Mouse (Mus musculus): Measurements from ENCODE around the gene Lrrc4. TPM values are rescaled to one million over a fixed set of nuclear protein-coding genes. Genes with fewer than 3 reads are reported as not detected.

Lrrc4 gene
- polyA plus RNA-seq, 1 experiment: 65.1 TPM

DNA sequence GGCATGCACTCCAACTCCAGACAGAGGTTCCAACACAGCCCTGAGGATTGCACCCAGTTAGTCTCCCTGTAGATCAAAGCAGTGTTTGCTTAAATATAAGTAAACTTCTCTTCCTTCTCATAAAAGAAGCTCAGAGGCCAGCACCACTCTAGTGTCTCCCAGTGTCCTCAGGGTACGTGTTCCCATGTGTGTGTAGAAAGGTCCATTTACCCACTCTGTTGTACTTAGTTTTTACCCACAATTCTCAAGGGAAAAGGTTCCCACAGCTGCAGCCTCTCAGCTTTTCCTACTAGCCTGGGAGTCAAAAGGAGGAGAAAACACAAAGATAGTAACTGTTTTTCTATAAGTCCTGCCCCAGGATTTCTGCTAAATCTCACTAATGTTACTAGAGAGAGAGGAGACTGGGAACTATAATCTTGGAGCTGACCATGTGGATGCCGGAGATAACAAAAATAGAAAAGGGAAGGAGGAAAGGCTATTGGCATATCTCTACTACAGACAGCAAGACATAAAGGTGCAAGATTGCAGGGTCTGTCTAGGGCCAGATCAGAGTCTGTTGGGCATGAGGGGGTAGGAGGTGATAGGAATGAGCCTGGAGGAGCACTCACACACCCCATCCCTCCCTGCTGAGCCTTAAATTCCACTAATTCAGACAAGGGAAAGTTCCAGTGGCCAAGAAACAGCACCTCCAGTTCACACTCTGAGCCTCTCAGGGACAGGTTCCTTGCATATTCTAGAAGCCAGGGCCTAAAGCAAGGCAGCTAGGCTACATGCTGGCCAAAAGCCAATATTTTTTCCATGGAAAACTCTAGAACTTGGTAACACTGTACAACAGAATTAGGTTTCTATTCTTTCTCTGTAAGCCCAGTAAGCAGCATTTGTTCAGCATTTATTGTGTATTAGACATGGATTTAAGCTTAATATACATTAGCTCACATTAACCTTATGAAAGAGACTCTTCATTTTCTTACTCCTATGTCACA, 25.9 kb upstream of the Lrrc4 start:
- H3K4me3 ChIP-seq (ENCODE audit: insufficient read depth, low read length): no peak overlapping the region
- peaks cover 2% of the 10 kb centered on the region for H3K4me1 ChIP-seq (ENCODE audit: control insufficient read depth, insufficient read depth, low read length)
- no peak overlapping the region for H3K27ac ChIP-seq (ENCODE audit: insufficient read depth, low read length)
- TF ChIP-seq CTCF (IDR thresholded peaks at IDR 0.05; ENCODE audit: extremely low read depth, insufficient read depth, low read length): no peak
- TF ChIP-seq POLR2A (IDR thresholded peaks at IDR 0.05; ENCODE audit: extremely low read depth, insufficient read depth, low read length): no peak

- Histone ChIP-seq H3K27ac (ENCODE audit: insufficient read depth, low read length) (no peak overlapping the region), H3K4me3 (ENCODE audit: insufficient read depth, low read length) (no peak overlapping the region), H3K4me1 (ENCODE audit: control insufficient read depth, insufficient read depth, low read length) (no peaks in the 10 kb centered on the region; the same call in none of the 2 replicates)
- TF ChIP-seq POLR2A (IDR thresholded peaks at IDR 0.05; ENCODE audit: extremely low read depth, insufficient read depth, low read length): no peak
- TF ChIP-seq CTCF (IDR thresholded peaks at IDR 0.05; ENCODE audit: extremely low read depth, insufficient read depth, low read length): no peak
These were observed 25.2 kb upstream of the Lrrc4 start for GRCm38 (mm10) chr6:28856789-28857188.

DNA sequence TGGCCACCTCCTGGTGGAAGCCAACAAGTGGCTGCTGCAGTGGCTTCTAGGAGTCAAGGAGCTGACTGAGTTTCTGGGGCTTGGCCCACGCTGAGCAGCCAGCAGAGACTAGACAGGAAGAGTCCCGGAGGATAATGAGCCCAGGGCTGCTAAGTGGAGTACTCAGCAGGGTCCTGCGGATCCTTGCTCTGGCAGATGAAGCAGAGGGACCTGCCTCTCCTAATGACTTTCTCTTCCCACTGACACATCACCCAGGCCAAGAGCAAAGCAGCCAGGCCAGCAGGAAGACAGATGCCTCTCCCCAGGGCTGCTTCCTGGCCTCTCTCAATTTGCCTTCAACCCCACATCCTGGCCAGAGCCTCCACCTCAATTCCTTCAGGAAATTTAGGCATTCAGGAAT, 23.9 kb upstream of the Lrrc4 start:
- TF ChIP-seq POLR2A (IDR thresholded peaks at IDR 0.05; ENCODE audit: extremely low read depth, insufficient read depth, low read length) (no peak), CTCF (IDR thresholded peaks at IDR 0.05; ENCODE audit: extremely low read depth, insufficient read depth, low read length) (no peak)
- Histone ChIP-seq H3K4me1 (ENCODE audit: control insufficient read depth, insufficient read depth, low read length) (no peaks in the 10 kb centered on the region; the same call in none of the 2 replicates), H3K27ac (ENCODE audit: insufficient read depth, low read length) (no peak overlapping the region), H3K4me3 (ENCODE audit: insufficient read depth, low read length) (no peak overlapping the region)

DNA sequence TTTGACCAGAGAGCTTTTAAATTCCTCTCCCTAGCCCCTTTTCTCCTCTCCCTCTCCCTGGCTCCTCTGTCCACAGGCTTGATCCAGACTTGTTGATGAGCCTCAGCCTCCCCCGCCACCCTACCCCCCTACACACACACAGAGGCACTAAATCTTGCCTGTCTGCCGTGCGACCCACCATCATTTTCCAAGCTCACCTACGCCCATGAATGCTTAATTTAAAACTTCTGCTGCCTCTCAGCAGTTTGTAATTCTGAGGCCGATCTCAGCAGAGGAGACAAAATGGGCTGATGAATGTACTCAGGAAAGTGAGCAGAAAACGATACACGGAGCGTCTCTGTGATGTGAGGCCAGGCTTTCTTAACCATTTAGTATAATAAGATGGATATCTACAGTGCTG, 23.1 kb upstream of the Lrrc4 start:
- Histone ChIP-seq H3K4me1 (ENCODE audit: control insufficient read depth, insufficient read depth, low read length) (no peaks in the 10 kb centered on the region; the same call in none of the 2 replicates), H3K4me3 (ENCODE audit: insufficient read depth, low read length) (no peak overlapping the region), H3K27ac (ENCODE audit: insufficient read depth, low read length) (no peak overlapping the region)
- TF ChIP-seq CTCF (IDR thresholded peaks at IDR 0.05; ENCODE audit: extremely low read depth, insufficient read depth, low read length) (no peak), POLR2A (IDR thresholded peaks at IDR 0.05; ENCODE audit: extremely low read depth, insufficient read depth, low read length) (no peak)

GRCm38 (mm10) chr6:28853654-28854053, 22.1 kb upstream of the Lrrc4 start:
- no peak overlapping the region for H3K4me3 ChIP-seq (ENCODE audit: insufficient read depth, low read length)
- no peaks in the 10 kb centered on the region; the same call in none of the 2 replicates for H3K4me1 ChIP-seq (ENCODE audit: control insufficient read depth, insufficient read depth, low read length)
- no peak overlapping the region for H3K27ac ChIP-seq (ENCODE audit: insufficient read depth, low read length)
- TF ChIP-seq CTCF (IDR thresholded peaks at IDR 0.05; ENCODE audit: extremely low read depth, insufficient read depth, low read length): no peak

DNA sequence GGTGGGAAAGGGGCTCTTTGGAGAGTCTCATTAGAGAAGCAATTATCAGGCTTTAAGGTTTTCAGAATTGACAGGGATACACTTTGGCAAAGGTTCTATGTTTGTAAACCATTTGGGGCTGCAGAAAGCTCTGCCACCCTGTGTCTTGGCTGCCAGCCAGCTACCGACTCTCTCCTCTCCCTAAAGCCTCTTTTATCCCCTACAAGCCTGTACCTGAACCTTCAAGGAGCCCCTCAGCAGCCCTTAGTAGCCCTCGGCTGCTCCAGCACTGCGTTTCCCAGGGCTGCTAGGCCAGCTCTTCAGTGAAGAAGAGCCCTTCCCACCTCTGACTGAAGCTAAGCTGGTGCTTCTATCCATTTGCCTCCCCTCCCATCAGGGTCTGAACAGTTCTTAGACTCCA, 21.6 kb upstream of the Lrrc4 start:
- H3K4me3 ChIP-seq (ENCODE audit: insufficient read depth, low read length): no peak overlapping the region
- no peaks in the 10 kb centered on the region; the same call in none of the 2 replicates for H3K4me1 ChIP-seq (ENCODE audit: control insufficient read depth, insufficient read depth, low read length)
- no peak overlapping the region for H3K27ac ChIP-seq (ENCODE audit: insufficient read depth, low read length)
- TF ChIP-seq POLR2A (IDR thresholded peaks at IDR 0.05; ENCODE audit: extremely low read depth, insufficient read depth, low read length): no peak
- TF ChIP-seq CTCF (IDR thresholded peaks at IDR 0.05; ENCODE audit: extremely low read depth, insufficient read depth, low read length): no peak

DNA sequence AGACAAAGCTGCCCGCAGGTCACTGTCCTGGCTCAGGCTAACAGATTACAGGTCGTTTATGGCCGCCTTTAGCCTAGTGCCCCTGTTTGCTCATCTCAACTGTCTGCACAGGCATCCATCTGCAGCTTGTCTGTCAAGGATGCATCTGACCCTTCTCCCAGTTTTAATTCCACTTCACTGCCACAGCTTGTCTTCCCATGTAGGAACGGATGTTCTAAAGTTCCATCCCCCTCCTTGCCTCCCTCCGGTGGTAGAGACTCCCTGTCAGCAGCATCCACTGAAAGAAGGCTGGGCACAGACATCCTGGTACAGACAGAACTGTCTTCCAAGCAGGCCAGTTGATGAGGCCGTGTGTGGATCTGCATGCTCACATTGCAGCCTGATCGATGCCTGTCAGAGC, 20.8 kb upstream of the Lrrc4 start:
- H3K4me1 ChIP-seq (ENCODE audit: control insufficient read depth, insufficient read depth, low read length): no peaks in the 10 kb centered on the region; the same call in none of the 2 replicates
- no peak overlapping the region for H3K4me3 ChIP-seq (ENCODE audit: insufficient read depth, low read length)
- no peak for TF ChIP-seq POLR2A (IDR thresholded peaks at IDR 0.05; ENCODE audit: extremely low read depth, insufficient read depth, low read length)
- TF ChIP-seq CTCF (IDR thresholded peaks at IDR 0.05; ENCODE audit: extremely low read depth, insufficient read depth, low read length): no peak
- H3K27ac ChIP-seq (ENCODE audit: insufficient read depth, low read length): no peak overlapping the region

- no peak overlapping the region for H3K27ac ChIP-seq (ENCODE audit: insufficient read depth, low read length)
- H3K4me3 ChIP-seq (ENCODE audit: insufficient read depth, low read length): no peak overlapping the region
- H3K4me1 ChIP-seq (ENCODE audit: control insufficient read depth, insufficient read depth, low read length): no peaks in the 10 kb centered on the region; the same call in 1 of the 2 replicates
- TF ChIP-seq CTCF (IDR thresholded peaks at IDR 0.05; ENCODE audit: extremely low read depth, insufficient read depth, low read length) (no peak), POLR2A (IDR thresholded peaks at IDR 0.05; ENCODE audit: extremely low read depth, insufficient read depth, low read length) (no peak)
These were observed 18.9 kb upstream of the Lrrc4 start for GRCm38 (mm10) chr6:28850326-28850900.

DNA sequence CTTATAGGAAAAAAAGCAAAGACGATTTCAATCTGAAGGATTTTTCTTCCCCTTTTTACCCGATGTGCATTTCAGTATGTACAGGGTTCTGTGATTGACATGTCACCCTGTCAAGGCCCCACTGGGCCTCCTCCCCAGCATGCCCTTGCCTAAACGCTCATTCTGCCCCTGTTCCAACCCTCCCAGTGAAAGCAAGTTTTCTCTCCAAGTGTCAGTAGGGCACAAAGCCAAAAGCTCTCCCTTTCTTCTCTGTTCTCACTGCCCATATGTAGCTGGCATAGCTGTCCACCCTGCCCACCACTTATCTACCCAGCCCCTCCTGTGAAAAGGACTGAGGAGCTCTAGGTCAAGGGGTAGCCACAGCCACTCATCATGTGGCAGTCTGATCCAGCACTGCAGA, 17.8 kb upstream of the Lrrc4 start:
- TF ChIP-seq CTCF (IDR thresholded peaks at IDR 0.05; ENCODE audit: extremely low read depth, insufficient read depth, low read length) (no peak), POLR2A (IDR thresholded peaks at IDR 0.05; ENCODE audit: extremely low read depth, insufficient read depth, low read length) (no peak)
- no peak overlapping the region for H3K4me3 ChIP-seq (ENCODE audit: insufficient read depth, low read length)
- no peaks in the 10 kb centered on the region; the same call in 1 of the 2 replicates for H3K4me1 ChIP-seq (ENCODE audit: control insufficient read depth, insufficient read depth, low read length)
- H3K27ac ChIP-seq (ENCODE audit: insufficient read depth, low read length): no peak overlapping the region

Measured in cortical plate, adult 2 months (tissue).